Mouse (Mus musculus) CD4-positive naive resting alpha-beta T cell, adult 57 days (primary cell): Measurements from ENCODE around the gene Ugt1a5. TPM values are rescaled to one million over a fixed set of nuclear protein-coding genes. Genes with fewer than 3 reads are reported as not detected.

Experiments
- total RNA-seq: library from RNA; stranded (reverse); gene quantifications from one replicate; pipeline ENCODE4 v1.2.4, GENCODE M21; 2023

Gene Ugt1a5
- not detected for total RNA-seq

DNA sequence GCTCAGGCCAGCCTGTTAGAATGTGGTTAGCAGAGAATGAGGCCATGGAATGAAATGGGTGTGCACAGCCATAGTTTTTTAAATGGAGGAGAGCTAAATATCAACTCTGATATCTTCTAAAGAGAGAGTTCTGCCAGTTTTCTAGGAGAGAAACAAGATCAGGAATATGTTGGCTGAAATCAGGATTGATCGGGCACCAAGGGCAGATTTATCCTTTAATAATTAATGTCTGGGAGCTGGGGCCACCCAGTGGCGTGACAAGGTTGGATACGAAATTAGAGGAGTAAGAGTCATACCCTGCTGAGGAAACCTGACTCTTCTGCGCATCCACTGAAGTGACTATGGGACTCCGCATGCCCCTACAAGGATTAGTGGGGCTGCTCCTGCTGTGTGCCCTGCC is at the start of gene Ugt1a5:
TSS of gene Ugt1a5 (plus strand) at position 302 of the 400 bp plus-strand sequence.

DNA sequence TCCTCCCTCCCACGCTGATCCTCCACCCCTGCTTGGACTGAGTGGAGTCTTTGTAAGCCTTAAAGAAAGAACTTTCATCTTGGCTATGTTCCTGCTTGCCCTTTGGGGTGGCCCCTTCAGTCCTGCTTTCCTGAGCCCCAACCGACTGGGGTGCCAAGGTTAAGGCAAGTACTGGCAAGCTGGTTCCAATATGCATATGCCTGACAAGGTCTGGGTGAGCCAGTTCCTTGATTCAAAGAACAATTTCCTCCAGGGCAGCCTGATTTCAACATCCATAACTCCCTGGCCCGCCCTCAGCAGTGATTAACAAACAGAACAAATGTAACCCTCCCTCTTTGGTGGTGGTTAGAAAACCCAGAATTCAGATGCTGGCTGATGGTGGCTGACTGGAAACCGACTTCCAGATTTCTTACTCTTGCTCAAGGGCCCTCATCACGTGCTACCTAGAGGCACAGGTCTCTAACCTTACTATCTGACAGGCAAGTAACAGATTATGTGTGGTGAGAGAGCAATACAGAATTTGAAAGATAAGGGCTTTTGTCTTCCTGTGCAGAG is 31.3 kb upstream of the Ugt1a5 start, which contains the start of gene Ugt1a6a:
TSS of gene Ugt1a6a (plus strand) at position 353 of the 555 bp plus-strand sequence.

DNA sequence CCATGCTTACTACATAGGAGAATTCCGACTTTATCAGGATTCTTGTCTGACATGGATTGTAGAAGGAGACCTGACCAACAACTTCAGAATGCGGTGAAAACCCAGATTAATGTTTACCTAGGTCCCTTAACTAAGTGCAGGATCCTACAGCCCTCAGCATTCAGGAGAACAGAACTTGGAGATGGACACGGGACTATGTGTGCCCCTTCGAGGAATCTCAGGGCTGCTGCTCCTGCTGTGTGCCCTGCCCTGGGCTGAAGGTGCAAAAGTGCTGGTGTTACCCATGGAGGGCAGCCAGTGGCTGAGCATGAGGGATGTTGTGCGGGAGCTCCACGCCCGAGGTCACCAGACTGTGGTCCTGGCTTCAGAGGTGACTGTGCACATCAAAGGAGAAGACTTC is 34.6 kb downstream of the Ugt1a5 start, which contains the start of gene Ugt1a2:
TSS of gene Ugt1a2 (plus strand) at position 146 of the 400 bp plus-strand sequence.

DNA sequence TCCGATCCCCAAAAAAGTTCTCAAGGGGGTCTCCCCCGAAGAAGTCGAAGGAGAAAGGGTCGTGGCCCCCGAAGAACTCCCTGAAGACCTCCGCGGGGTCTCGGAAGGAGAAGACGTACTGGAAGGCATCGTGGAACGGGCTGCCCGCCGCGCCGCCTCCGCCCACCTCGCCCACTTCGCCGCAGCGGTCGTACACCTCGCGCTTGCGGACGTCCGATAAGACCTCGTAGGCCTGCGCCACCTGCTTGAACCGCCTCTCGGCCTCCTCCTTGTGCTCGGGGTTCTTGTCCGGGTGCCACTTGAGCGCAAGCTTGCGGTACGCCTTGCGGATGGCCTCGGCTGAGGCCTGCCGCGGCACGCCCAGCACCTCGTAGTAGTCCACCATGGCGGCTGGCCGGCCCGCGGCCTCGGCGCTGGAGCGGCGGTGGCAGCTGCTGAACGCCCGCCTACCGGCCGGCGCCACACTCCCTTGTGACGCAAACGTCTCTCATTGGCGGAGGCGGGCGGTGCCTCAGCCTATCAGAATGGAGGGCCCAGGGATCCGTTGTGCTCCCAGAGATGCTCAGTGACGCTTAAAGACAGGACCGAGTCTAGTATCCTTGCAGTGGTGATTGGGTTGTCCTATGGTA is 39.6 kb downstream of the Ugt1a5 start, which contains the start of gene Dnajb3:
TSS of gene Dnajb3 (minus strand) at position 489 of the 629 bp plus-strand sequence.

DNA sequence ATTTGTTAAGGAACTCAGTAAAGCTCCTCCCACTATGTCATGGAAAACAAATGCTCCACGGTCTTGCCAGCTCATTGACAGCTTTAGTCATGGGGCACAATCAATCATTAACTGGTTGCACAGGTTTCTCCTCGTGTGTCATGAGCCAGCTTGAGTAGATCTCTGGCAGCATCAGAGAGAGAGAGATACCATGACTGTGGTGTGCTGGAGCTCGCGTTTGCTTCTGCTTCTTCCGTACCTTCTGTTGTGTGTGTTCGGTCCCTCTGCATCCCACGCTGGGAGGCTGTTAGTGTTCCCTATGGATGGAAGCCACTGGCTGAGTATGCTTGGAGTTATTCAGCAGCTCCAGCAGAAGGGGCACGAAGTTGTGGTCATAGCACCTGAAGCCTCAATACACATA is 46.0 kb downstream of the Ugt1a5 start, which contains the start of gene Ugt1a1:
TSS of gene Ugt1a1 (plus strand) at position 148 of the 400 bp plus-strand sequence.

DNA sequence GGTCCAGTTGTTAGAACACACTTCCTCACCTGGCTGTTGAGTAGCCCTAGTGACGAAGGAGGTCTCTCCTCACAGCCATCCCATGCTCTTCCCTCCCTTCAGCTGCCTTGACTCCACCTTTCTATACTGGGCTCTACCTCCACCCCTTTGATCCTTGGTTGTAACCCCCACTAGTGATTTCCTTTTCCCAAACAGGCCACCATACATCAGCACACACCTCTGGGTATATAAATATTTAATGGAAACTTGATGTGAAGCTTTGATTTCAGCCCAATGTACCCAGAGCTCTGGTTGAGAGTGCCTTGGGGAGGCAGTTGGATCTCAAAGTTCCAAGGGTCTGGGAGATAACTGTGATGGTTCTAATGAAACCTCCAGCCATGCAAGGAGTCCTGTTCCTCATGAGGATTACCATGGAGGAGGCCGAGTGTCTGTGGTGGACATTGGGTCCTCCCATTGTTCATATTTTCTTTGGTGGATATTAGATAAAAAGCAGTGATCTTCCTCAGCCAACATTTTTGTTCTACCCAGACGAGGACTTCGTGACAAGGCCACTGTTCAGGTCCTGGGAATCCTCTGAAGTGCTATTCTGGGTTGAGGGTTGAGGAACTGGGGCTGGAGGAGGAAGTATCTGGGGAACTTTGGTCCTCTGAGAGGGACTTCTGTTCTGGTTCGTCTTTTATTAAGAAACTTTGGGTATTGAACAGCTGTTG is 61.0 kb downstream of the Ugt1a5 start, which contains the start of gene Mroh2a:
TSS of gene Mroh2a (plus strand) at position 317 of the 710 bp plus-strand sequence.

Other genes with a start within 250 kb of the Ugt1a5 start
- gene Usp40, start 157.5 kb upstream of the Ugt1a5 start, total RNA-seq = 28.5 TPM
- not detected for gene Ugt1a10, start 110.6 kb upstream of the Ugt1a5 start, total RNA-seq
- not detected for gene Ugt1a9, start 95.2 kb upstream of the Ugt1a5 start, total RNA-seq
- gene Ugt1a8, start 78.2 kb upstream of the Ugt1a5 start, total RNA-seq = not detected
- 0.30 TPM for gene Ugt1a7c, start 71.0 kb upstream of the Ugt1a5 start, total RNA-seq
- gene Ugt1a6b, start 62.8 kb upstream of the Ugt1a5 start, total RNA-seq = 0.59 TPM
- gene Ugt1a6a, start 31.2 kb upstream of the Ugt1a5 start, total RNA-seq = 0.86 TPM
- not detected for gene Ugt1a2, start 34.6 kb downstream of the Ugt1a5 start, total RNA-seq
- gene Dnajb3, start 39.8 kb downstream of the Ugt1a5 start, total RNA-seq = 1.2 TPM
- not detected for gene Ugt1a1, start 45.9 kb downstream of the Ugt1a5 start, total RNA-seq
- gene Mroh2a, start 61.0 kb downstream of the Ugt1a5 start, total RNA-seq = 0.18 TPM
- gene Hjurp, start 111.6 kb downstream of the Ugt1a5 start, total RNA-seq = 164 TPM
- not detected for gene Trpm8, start 111.6 kb downstream of the Ugt1a5 start, total RNA-seq
- gene Spp2, start 240.9 kb downstream of the Ugt1a5 start, total RNA-seq = not detected